Mouse (Mus musculus): ENCODE results near the gene Tbc1d8.
A peak's percentile ranks its signal among the peaks of the same experiment; 100 is the strongest.

Tbc1d8 gene

GRCm38 (mm10) chr1:39349427-39349826 is 129.1 kb downstream of the Tbc1d8 start:
- DNase-seq, result no peak

- DNase-seq, result no peak
These were observed 129.6 kb downstream of the Tbc1d8 start for GRCm38 (mm10) chr1:39349001-39349400.

- no peak for DNase-seq
These were observed 133.5 kb downstream of the Tbc1d8 start for GRCm38 (mm10) chr1:39344981-39345600.

- DNase-seq, result no peak
These were observed 135.3 kb downstream of the Tbc1d8 start for GRCm38 (mm10) chr1:39343242-39343641.

- DNase-seq, result no peak
These were observed 136.7 kb downstream of the Tbc1d8 start for GRCm38 (mm10) chr1:39341807-39342206.

- DNase-seq, result peak; percentile 47 to 70
These were observed 137.9 kb downstream of the Tbc1d8 start for GRCm38 (mm10) chr1:39340647-39341046.

GRCm38 (mm10) chr1:39340156-39340555 is 138.4 kb downstream of the Tbc1d8 start:
- no peak for DNase-seq

GRCm38 (mm10) chr1:39339455-39339854 is 139.1 kb downstream of the Tbc1d8 start:
- no peak for DNase-seq

GRCm38 (mm10) chr1:39338831-39339230 is 139.7 kb downstream of the Tbc1d8 start:
- no peak for DNase-seq

GRCm38 (mm10) chr1:39336788-39337187 is 141.8 kb downstream of the Tbc1d8 start:
- DNase-seq, result no peak

- no peak for DNase-seq
These were observed 142.9 kb downstream of the Tbc1d8 start for GRCm38 (mm10) chr1:39335561-39336196.

- DNase-seq, result no peak
These were observed 146.1 kb downstream of the Tbc1d8 start for GRCm38 (mm10) chr1:39332456-39332855.

GRCm38 (mm10) chr1:39330857-39331594 is 147.5 kb downstream of the Tbc1d8 start:
- DNase-seq, result no peak

- DNase-seq, result no peak
These were observed 151.0 kb downstream of the Tbc1d8 start for GRCm38 (mm10) chr1:39327546-39327945.

GRCm38 (mm10) chr1:39325228-39325627 is 153.3 kb downstream of the Tbc1d8 start:
- DNase-seq, result no peak

GRCm38 (mm10) chr1:39321954-39322353 is 156.6 kb downstream of the Tbc1d8 start:
- no peak for DNase-seq

Data from kidney, postnatal 36 days (tissue).